Mouse (Mus musculus) left cerebral cortex, adult 9 months (tissue): ENCODE results near the gene 1700020N15Rik.
"Not testable (repeated sequence)": the region's sequence is repeated elsewhere in the genome, so short reads cannot be mapped to it uniquely, and the experiment has no call there.

Source experiments
- DNase-seq, 2 experiments: peaks; one replicate each; pipeline ENCODE4 v3.0.0; 2022; ENCODE audit warnings: low spot score in 2 of 2

Gene 1700020N15Rik

GRCm38 (mm10) chrX:69945000-69945399 is at the start of gene 1700020N15Rik:
Gene 1700020N15Rik, plus strand, starts transcription at chrX:69945300.
- DNase-seq = not testable (repeated sequence)

- no peak for DNase-seq
These were observed 31.9 kb downstream of the 1700020N15Rik start for GRCm38 (mm10) chrX:69976790-69977579.
